ENCODE assay signal across 8 mouse cellular contexts in genomic region chr2:25290816-25291130, GRCm38 (mm10). TPM values are rescaled to one million over a fixed set of nuclear protein-coding genes. Genes with fewer than 3 reads are reported as not detected.
DNase-seq lines count a peak whose midpoint lies in the region; ATAC-seq and TF ChIP-seq lines count a peak whose summit lies in the region.

No protein-coding gene starts in this region.

- H3K9ac ChIP-seq in neural tube, embryonic 12.5 days, result no peak overlapping the region
- no peak overlapping the region for H3K9ac ChIP-seq in kidney, embryonic 15.5 days

- ATAC-seq in cerebellum, adult (ENCODE audit: insufficient number of reproducible peaks, low FRiP score, low TSS enrichment), result no peak
- no peak for ATAC-seq in neural tube, embryonic 12.5 days (ENCODE audit: low FRiP score, low read depth)
- no peak for ATAC-seq in kidney, embryonic 15.5 days (replicated peaks; ENCODE audit: low FRiP score)
- no peak for ATAC-seq in frontal cortex, adult (ENCODE audit: low TSS enrichment)

- no peaks in the 10 kb centered on the region for H3K79me2 ChIP-seq in myocyte (ENCODE audit: control insufficient read depth, insufficient read depth)

- H3K4me3 ChIP-seq in neural tube, embryonic 12.5 days, result peak overlapping the region; percentile 13; the same call in 1 of the 2 replicates
- H3K4me3 ChIP-seq in kidney, embryonic 15.5 days (replicated peaks), result peak overlapping the region; percentile 25
- H3K4me3 ChIP-seq in myocyte, result no peak overlapping the region

- H3K9me3 ChIP-seq in neural tube, embryonic 12.5 days, result no peaks in the 10 kb centered on the region
- no peaks in the 10 kb centered on the region for H3K9me3 ChIP-seq in kidney, embryonic 15.5 days (replicated peaks)

- peaks cover 23% of the 10 kb centered on the region for H3K4me1 ChIP-seq in neural tube, embryonic 12.5 days
- peaks cover 36% of the 10 kb centered on the region for H3K4me1 ChIP-seq in kidney, embryonic 15.5 days

- H3ac ChIP-seq in myocyte (ENCODE audit: control insufficient read depth, insufficient read length), result no peak overlapping the region

- TF ChIP-seq POLR2A in myocyte (IDR thresholded peaks at IDR 0.05; ENCODE audit: insufficient read length, low read depth), result no peak

- H3K4me2 ChIP-seq in neural tube, embryonic 12.5 days (replicated peaks), result peak overlapping the region; percentile 38
- H3K4me2 ChIP-seq in kidney, embryonic 15.5 days, result peak overlapping the region; percentile 61
- peak overlapping the region; percentile 93 for H3K4me2 ChIP-seq in myocyte (ENCODE audit: low read depth)

- peaks cover 5% of the 10 kb centered on the region for H3K36me3 ChIP-seq in neural tube, embryonic 12.5 days
- peaks cover 7% of the 10 kb centered on the region for H3K36me3 ChIP-seq in kidney, embryonic 15.5 days
- peaks cover 2% of the 10 kb centered on the region for H3K36me3 ChIP-seq in myocyte (ENCODE audit: control insufficient read depth, insufficient read depth)

- no peak overlapping the region for H3K27ac ChIP-seq in neural tube, embryonic 12.5 days
- no peak overlapping the region for H3K27ac ChIP-seq in kidney, embryonic 15.5 days

- peaks cover 81% of the 10 kb centered on the region for H3K27me3 ChIP-seq in neural tube, embryonic 12.5 days (replicated peaks)
- peaks cover 77% of the 10 kb centered on the region for H3K27me3 ChIP-seq in kidney, embryonic 15.5 days
- H3K27me3 ChIP-seq in myocyte (ENCODE audit: control insufficient read depth, insufficient read depth, insufficient read length), result peaks cover 50% of the 10 kb centered on the region

- 1% methylated on average over 18 of the region's 18 CpGs for WGBS in neural tube, embryonic 12.5 days
- under 1% methylated on average over 18 of the region's 18 CpGs for WGBS in kidney, embryonic 15.5 days

- DNase-seq in cerebellum, adult 11 months, result peak; percentile 72
- DNase-seq in neural tube, embryonic 10.5 days (ENCODE audit: extremely low spot score, low spot score), result no peak
- DNase-seq in retina, embryonic 14.5 days (ENCODE audit: low spot score), result no peak

TF ChIP-seq in myocyte, 11 proteins besides CTCF, POLR2A, EP300 and RAD21:
- TF ChIP-seq MYOD1 (IDR thresholded peaks at IDR 0.05; ENCODE audit: control insufficient read depth in 1 of 3, insufficient read length in 2 of 3, low read depth in 2 of 3) (no peak), POLR2AphosphoS2 (IDR thresholded peaks at IDR 0.05; ENCODE audit: insufficient read length, low read depth) (no peak), MAX (IDR thresholded peaks at IDR 0.05; ENCODE audit: low read depth) (no peak), CEBPB (IDR thresholded peaks at IDR 0.05; ENCODE audit: insufficient read depth, poor library complexity, severe bottlenecking) (no peak), MYOG (IDR thresholded peaks at IDR 0.05; ENCODE audit: control insufficient read depth in 1 of 3, insufficient read depth in 1 of 3, insufficient read length in 2 of 3, low read depth in 2 of 3) (no peak), USF1 (IDR thresholded peaks at IDR 0.05; ENCODE audit: low read depth) (no peak), SRF (IDR thresholded peaks at IDR 0.05; ENCODE audit: control insufficient read depth, insufficient read length, low read depth) (no peak), TCF3 (IDR thresholded peaks at IDR 0.05; ENCODE audit: insufficient read length, low read depth) (no peak)

RNA-seq across cellular contexts. Expression of gene Lrrc26, which starts 1.1 kb away (rescaled TPM):
- not detected in 2 replicates for polyA plus RNA-seq in neural tube, embryonic 12.5 days (2016; fragmentation: Nextera tagmentation; extraction: Ambion mirVana)
- polyA plus RNA-seq in kidney, embryonic 15.5 days (2015; fragmentation: Nextera tagmentation; extraction: Ambion mirVana), result 0.46 TPM in 1 of 2 replicates, not detected in the other
- 1.6 TPM for polyA plus RNA-seq in myocyte (2012; fragmentation: generic; extraction: Trizol)

RNA-seq across cellular contexts. Expression of gene Tmem210, which starts 2.8 kb away (rescaled TPM):
- not detected in 2 replicates for polyA plus RNA-seq in neural tube, embryonic 12.5 days (2016; fragmentation: Nextera tagmentation; extraction: Ambion mirVana)
- not detected in 2 replicates for polyA plus RNA-seq in kidney, embryonic 15.5 days (2015; fragmentation: Nextera tagmentation; extraction: Ambion mirVana)
- 0.40 TPM for polyA plus RNA-seq in myocyte (2012; fragmentation: generic; extraction: Trizol)

RNA-seq across cellular contexts. Expression of gene Anapc2, which starts 18.5 kb away (rescaled TPM):
- polyA plus RNA-seq in neural tube, embryonic 12.5 days (2016; fragmentation: Nextera tagmentation; extraction: Ambion mirVana), result 142 and 144 TPM in 2 replicates
- polyA plus RNA-seq in kidney, embryonic 15.5 days (2015; fragmentation: Nextera tagmentation; extraction: Ambion mirVana), result 123 and 129 TPM in 2 replicates
- 97.9 TPM for polyA plus RNA-seq in myocyte (2012; fragmentation: generic; extraction: Trizol)

RNA-seq across cellular contexts. Expression of gene Ssna1, which starts 18.5 kb away (rescaled TPM):
- polyA plus RNA-seq in neural tube, embryonic 12.5 days (2016; fragmentation: Nextera tagmentation; extraction: Ambion mirVana), result 201 and 204 TPM in 2 replicates
- 204 and 207 TPM in 2 replicates for polyA plus RNA-seq in kidney, embryonic 15.5 days (2015; fragmentation: Nextera tagmentation; extraction: Ambion mirVana)
- 106 TPM for polyA plus RNA-seq in myocyte (2012; fragmentation: generic; extraction: Trizol)

RNA-seq across cellular contexts. Expression of gene Grin1, which starts 28.2 kb away (rescaled TPM):
- 8.1 and 11.3 TPM in 2 replicates for polyA plus RNA-seq in neural tube, embryonic 12.5 days (2016; fragmentation: Nextera tagmentation; extraction: Ambion mirVana)
- 0.53 and 0.71 TPM in 2 replicates for polyA plus RNA-seq in kidney, embryonic 15.5 days (2015; fragmentation: Nextera tagmentation; extraction: Ambion mirVana)
- 0.12 TPM for polyA plus RNA-seq in myocyte (2012; fragmentation: generic; extraction: Trizol)

Comparison
In these comparisons a context has a peak if more than half of its experiments do, and no peak if none do; other contexts are left out.
1. H3K4me2 ChIP-seq: peak in every context shown above with its lines; median percentile 93 in myocyte; 61 in kidney, embryonic 15.5 days; 38 in neural tube, embryonic 12.5 days.